Mouse (Mus musculus): ENCODE data around the gene Ccl6. TPM values are rescaled to one million over a fixed set of nuclear protein-coding genes. Genes with fewer than 3 reads are reported as not detected.

Gene Ccl6
- total and polyA plus RNA-seq, 2 experiments from 2014 or later = 5.1 TPM; not detected in 1

DNA sequence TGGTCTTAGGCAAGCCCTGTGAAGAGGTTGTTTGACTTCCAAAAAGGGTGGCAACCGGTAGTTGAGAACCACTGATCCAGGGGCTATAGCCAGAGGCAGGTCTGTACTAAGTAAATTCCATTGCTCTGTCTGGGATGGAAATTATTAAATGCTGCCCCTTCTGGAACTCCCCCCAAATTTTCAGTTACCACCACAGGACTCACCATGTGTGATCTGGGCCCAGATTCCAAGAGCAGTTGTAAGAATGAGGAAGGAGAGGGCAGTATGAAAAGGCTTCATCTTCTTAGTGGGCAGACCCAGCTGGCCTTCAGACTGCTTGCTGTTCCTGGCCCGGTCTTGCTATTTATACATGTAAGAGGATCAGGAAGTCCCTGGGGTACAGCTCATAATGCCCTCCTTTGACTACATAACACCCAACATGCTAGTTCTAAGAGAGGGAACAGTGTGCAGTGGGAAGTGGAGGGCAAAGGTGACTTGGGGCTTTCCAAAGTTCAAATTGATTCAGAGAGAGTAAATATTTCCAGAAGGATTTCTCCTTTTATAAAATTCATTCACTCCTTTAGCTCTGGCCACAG is 14.6 kb downstream of the Ccl6 start, which contains the start of gene Ccl9:
TSS of gene Ccl9 (minus strand) at position 451 of the 575 bp plus-strand sequence.
- Histone ChIP-seq H3K4me1 (ENCODE audit: control insufficient read depth, insufficient read depth) (no peaks in the 10 kb centered on the region), H3K9ac (replicated peaks; ENCODE audit: low read depth, low read length) (no peak within 1 kb of the TSS), H3K4me3 (ENCODE audit: low read depth, low read length) (no peak within 1 kb of the TSS), H3K36me3 (replicated peaks; ENCODE audit: control insufficient read depth, insufficient read depth, low read length) (no peaks in the 10 kb centered on the region), H3K27ac (ENCODE audit: low read depth) (no peak within 1 kb of the TSS), H3K4me2 (ENCODE audit: low read depth, low read length) (no peak within 1 kb of the TSS), H3K27me3 (ENCODE audit: control insufficient read depth, insufficient read depth, low read length) (no peaks in the 10 kb centered on the region), H3K9me3 (replicated peaks; ENCODE audit: control insufficient read depth, low read length) (no peaks in the 10 kb centered on the region)
- TF ChIP-seq CTCF (IDR thresholded peaks at IDR 0.05; ENCODE audit: low read depth) (no peak), EP300 (IDR thresholded peaks at IDR 0.05; ENCODE audit: low read depth) (no peak)
- ATAC-seq (ENCODE audit: insufficient read depth, low read depth) (no peak), DNase-seq (ENCODE audit: low spot score) (no peak)
- 69% methylated on average over 2 of the region's 2 CpGs for WGBS

DNA sequence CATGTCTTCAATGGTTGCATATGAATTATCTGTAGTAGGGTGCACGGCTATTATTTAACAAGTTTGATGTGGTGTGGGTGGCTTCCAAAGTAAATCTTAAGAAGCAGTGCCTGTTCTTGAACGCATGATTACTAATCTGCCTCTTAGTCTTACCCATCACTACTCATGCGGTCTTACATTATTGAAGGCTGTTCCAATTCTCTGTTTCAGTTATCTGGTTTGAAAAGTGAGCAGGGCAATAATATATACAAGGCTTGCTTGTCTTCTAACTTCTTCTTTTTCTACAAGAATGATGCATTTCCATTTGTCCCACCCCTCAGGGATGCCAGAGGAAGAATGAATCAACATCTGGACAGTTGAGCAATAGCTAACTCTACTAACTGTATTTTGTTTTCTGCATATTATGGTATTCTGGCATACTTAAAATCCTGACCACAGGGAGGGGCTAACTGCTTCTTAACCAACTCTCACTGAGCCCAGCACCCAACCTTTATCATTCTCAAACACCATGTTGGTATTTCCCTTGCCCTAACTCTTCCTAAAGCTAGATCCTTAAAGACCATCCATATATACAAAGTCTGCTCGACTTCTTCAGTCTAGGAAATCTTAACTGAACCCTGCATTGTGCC is 15.8 kb downstream of the Ccl6 start:
- no peak overlapping the region for H3K27ac ChIP-seq (ENCODE audit: low read depth)
- H3K9ac ChIP-seq (replicated peaks; ENCODE audit: low read depth, low read length) = no peak overlapping the region
- no peak overlapping the region for H3K4me2 ChIP-seq (ENCODE audit: low read depth, low read length)
- ATAC-seq (ENCODE audit: insufficient read depth, low read depth) (no peak), DNase-seq (ENCODE audit: low spot score) (no peak)
- H3K27me3 ChIP-seq (ENCODE audit: control insufficient read depth, insufficient read depth, low read length) = no peaks in the 10 kb centered on the region
- H3K4me1 ChIP-seq (ENCODE audit: control insufficient read depth, insufficient read depth) = no peaks in the 10 kb centered on the region
- no peak overlapping the region for H3K4me3 ChIP-seq (ENCODE audit: low read depth, low read length)
- H3K9me3 ChIP-seq (replicated peaks; ENCODE audit: control insufficient read depth, low read length) = no peaks in the 10 kb centered on the region
- TF ChIP-seq EP300 (IDR thresholded peaks at IDR 0.05; ENCODE audit: low read depth) (no peak), CTCF (IDR thresholded peaks at IDR 0.05; ENCODE audit: low read depth) (no peak)
- 69% methylated on average over 4 of the region's 4 CpGs for WGBS
- H3K36me3 ChIP-seq (replicated peaks; ENCODE audit: control insufficient read depth, insufficient read depth, low read length) = no peaks in the 10 kb centered on the region

DNA sequence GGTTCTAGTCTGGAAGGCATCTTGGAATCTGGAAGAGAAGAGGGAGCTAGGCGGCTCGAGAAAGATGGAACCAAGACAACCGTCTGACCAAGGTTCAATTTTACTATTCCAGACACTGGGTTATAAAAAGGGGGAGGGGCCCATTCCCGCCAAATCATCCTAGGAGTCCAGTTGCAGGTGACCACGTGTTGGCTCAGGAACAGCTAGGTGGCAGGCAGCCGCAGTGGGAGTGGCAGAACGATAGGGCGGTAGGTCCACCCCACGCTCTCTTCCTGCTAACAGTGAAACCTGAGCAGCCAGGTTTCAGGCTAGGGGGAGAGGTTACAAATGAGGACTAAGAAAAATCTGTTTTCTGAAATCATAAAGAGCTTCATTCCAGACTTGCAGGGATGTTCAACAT is 20.1 kb downstream of the Ccl6 start:
- H3K27ac ChIP-seq (ENCODE audit: low read depth) = no peak overlapping the region
- no peaks in the 10 kb centered on the region for H3K9me3 ChIP-seq (replicated peaks; ENCODE audit: control insufficient read depth, low read length)
- H3K4me1 ChIP-seq (ENCODE audit: control insufficient read depth, insufficient read depth) = no peaks in the 10 kb centered on the region
- DNase-seq (ENCODE audit: low spot score) (no peak), ATAC-seq (ENCODE audit: insufficient read depth, low read depth) (no peak)
- TF ChIP-seq CTCF (IDR thresholded peaks at IDR 0.05; ENCODE audit: low read depth) (no peak), EP300 (IDR thresholded peaks at IDR 0.05; ENCODE audit: low read depth) (no peak)
- H3K9ac ChIP-seq (replicated peaks; ENCODE audit: low read depth, low read length) = no peak overlapping the region
- no peak overlapping the region for H3K4me3 ChIP-seq (ENCODE audit: low read depth, low read length)
- H3K27me3 ChIP-seq (ENCODE audit: control insufficient read depth, insufficient read depth, low read length) = no peaks in the 10 kb centered on the region
- H3K4me2 ChIP-seq (ENCODE audit: low read depth, low read length) = no peak overlapping the region
- no peaks in the 10 kb centered on the region for H3K36me3 ChIP-seq (replicated peaks; ENCODE audit: control insufficient read depth, insufficient read depth, low read length)
- WGBS = 60% methylated on average over 9 of the region's 9 CpGs

DNA sequence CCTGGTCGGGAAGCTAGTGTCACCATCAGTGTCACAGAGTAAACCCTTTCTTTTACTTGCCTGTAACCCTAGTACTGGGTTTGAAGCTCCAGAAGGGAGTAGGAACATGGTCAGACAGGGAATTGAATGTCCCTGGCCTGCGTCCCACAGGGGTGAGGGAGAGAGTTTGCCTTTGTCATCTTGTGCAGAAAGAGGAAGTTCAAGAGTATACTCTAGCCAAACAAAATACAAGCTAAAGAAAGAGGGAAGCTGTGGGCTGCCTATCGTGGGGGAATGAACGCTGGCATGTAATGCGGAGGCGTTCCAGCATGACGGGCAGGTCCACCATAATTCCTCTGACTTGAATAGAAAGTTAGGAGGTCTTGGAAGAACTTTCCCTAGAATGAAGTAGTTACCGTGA is 20.7 kb downstream of the Ccl6 start:
- Histone ChIP-seq H3K27ac (ENCODE audit: low read depth) (0 out of 2 replicates have a peak overlapping the region, but pooled peaks have one; percentile 27), H3K9ac (replicated peaks; ENCODE audit: low read depth, low read length) (no peak overlapping the region), H3K4me1 (ENCODE audit: control insufficient read depth, insufficient read depth) (no peaks in the 10 kb centered on the region), H3K27me3 (ENCODE audit: control insufficient read depth, insufficient read depth, low read length) (no peaks in the 10 kb centered on the region), H3K4me2 (ENCODE audit: low read depth, low read length) (no peak overlapping the region), H3K9me3 (replicated peaks; ENCODE audit: control insufficient read depth, low read length) (no peaks in the 10 kb centered on the region), H3K4me3 (ENCODE audit: low read depth, low read length) (no peak overlapping the region), H3K36me3 (replicated peaks; ENCODE audit: control insufficient read depth, insufficient read depth, low read length) (no peaks in the 10 kb centered on the region)
- peak; percentile 33; the same call in 1 of the 2 replicates for ATAC-seq (ENCODE audit: insufficient read depth, low read depth)
- WGBS = 61% methylated on average over 8 of the region's 8 CpGs
- TF ChIP-seq EP300 (IDR thresholded peaks at IDR 0.05; ENCODE audit: low read depth) (no peak), CTCF (IDR thresholded peaks at IDR 0.05; ENCODE audit: low read depth) (no peak)
- peak; percentile 69 for DNase-seq (ENCODE audit: low spot score)

DNA sequence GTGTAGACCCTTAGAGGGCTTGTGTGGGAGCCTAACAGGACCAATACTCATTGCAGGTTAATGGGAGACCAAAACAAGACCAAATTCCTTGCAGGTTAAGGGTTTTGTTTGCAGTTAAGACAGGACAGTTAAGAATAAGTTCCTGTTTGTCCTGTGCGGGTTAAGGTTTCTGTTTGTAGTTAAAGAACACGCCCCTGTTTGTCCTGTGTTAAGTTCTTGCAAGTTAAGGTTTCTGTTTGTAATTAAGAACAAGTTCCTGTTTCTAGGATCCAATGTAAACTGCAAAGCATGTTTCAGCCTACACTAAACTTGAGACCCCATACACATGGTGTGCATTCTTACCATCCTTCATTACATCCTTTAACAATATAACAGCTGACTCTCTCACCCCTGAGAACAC is 22.7 kb downstream of the Ccl6 start:
- no peaks in the 10 kb centered on the region for H3K4me1 ChIP-seq (ENCODE audit: control insufficient read depth, insufficient read depth)
- no peak overlapping the region for H3K4me3 ChIP-seq (ENCODE audit: low read depth, low read length)
- WGBS = 80% methylated on average over 2 of the region's 2 CpGs
- H3K36me3 ChIP-seq (replicated peaks; ENCODE audit: control insufficient read depth, insufficient read depth, low read length) = no peaks in the 10 kb centered on the region
- no peak for TF ChIP-seq CTCF (IDR thresholded peaks at IDR 0.05; ENCODE audit: low read depth)
- no peak for TF ChIP-seq EP300 (IDR thresholded peaks at IDR 0.05; ENCODE audit: low read depth)
- no peak overlapping the region for H3K9ac ChIP-seq (replicated peaks; ENCODE audit: low read depth, low read length)
- DNase-seq (ENCODE audit: low spot score) (no peak), ATAC-seq (ENCODE audit: insufficient read depth, low read depth) (no peak)
- H3K9me3 ChIP-seq (replicated peaks; ENCODE audit: control insufficient read depth, low read length) = no peaks in the 10 kb centered on the region
- no peak overlapping the region for H3K27ac ChIP-seq (ENCODE audit: low read depth)
- H3K27me3 ChIP-seq (ENCODE audit: control insufficient read depth, insufficient read depth, low read length) = no peaks in the 10 kb centered on the region
- H3K4me2 ChIP-seq (ENCODE audit: low read depth, low read length) = no peak overlapping the region

Measured in heart, postnatal 0 days (tissue).